Mouse (Mus musculus): Measurements from ENCODE around the gene Fry.

DNA sequence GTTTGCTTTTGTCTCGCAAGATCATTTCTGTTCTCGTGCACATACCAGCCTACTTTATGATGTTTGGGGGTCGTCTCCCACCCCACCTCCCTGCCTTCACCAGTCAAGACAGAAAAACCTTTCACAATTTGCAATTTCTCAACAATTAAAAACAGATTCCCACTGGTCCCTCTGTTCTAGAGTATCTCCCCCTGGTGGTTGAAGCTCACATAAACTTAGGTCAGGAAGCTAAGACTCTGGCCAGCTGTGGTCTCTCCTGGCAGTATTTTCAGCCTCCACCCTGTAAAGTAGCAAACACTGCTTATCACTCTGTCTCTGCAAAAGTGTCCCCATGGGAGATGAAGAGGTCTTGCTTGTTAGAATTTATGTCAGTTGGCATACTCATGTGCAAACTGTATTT lies 366.8 kb downstream of the Fry start:
- TF ChIP-seq CTCF (IDR thresholded peaks at IDR 0.05; ENCODE audit: low read depth): peak; percentile 67
- TF ChIP-seq EP300 (IDR thresholded peaks at IDR 0.05; ENCODE audit: low read depth): no peak
